Mouse (Mus musculus): ENCODE data around the gene Pthlh.
"Not testable (repeated sequence)": the region's sequence is repeated elsewhere in the genome, so short reads cannot be mapped to it uniquely, and the experiment has no call there.

Gene Pthlh

GRCm38 (mm10) chr6:147263587-147264565, at the start of gene Pthlh:
Pthlh (minus strand) TSS chr6:147264183.
- DNase-seq (ENCODE audit: low read depth) = no peak

DNA sequence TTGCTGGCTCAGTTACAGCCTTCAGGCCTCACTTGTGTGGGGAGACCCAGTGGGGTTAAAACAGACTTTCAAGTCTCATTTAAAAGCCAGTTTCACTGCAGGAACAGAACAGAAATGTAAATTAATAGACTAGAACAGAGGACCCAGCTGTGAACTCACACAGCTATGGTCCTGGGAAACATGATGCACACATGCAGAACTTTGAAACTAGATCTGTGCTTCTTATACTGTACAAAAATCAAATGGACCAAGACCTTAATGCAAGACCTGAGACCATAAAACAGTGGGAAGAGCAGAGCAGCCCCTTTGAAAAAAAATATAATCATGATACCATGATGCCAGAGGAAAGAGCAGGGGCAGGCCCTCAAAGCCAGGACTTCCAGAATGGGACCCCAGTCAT, 49.3 kb upstream of the Pthlh start:
- no peak for DNase-seq (ENCODE audit: low read depth)

DNA sequence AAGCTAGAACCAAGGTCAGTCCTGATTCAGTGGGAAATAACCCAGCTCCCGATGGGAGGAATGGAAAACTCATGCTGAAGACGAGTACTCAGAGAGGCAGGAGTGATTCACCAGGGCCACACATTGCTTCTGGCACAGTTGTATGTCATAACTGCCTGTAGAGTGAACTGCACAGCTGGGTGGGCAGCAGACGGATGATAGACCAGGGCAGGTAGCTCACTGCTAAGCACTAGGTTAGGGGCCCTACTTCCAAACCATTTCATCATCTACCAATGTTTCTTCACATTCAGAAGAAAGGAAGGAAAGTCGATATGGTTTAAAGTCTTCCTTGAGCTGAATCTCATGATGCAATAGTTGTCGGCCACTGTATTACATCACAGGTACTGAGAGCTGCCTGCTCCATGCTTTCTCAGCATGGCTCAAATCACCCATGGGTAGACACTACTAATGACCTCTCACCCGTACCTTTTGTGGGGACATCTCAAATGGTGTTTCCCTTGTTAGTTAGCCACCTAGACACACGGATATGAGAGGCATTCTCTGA, 46.5 kb upstream of the Pthlh start:
- no peak for DNase-seq (ENCODE audit: low read depth)

- no peak for DNase-seq (ENCODE audit: low read depth)
Observed at GRCm38 (mm10) chr6:147310035-147310434, 46.1 kb upstream of the Pthlh start.

GRCm38 (mm10) chr6:147304236-147304635, 40.3 kb upstream of the Pthlh start:
- DNase-seq (ENCODE audit: low read depth) = not testable (repeated sequence)

GRCm38 (mm10) chr6:147299607-147300006, 35.6 kb upstream of the Pthlh start:
- no peak for DNase-seq (ENCODE audit: low read depth)

DNA sequence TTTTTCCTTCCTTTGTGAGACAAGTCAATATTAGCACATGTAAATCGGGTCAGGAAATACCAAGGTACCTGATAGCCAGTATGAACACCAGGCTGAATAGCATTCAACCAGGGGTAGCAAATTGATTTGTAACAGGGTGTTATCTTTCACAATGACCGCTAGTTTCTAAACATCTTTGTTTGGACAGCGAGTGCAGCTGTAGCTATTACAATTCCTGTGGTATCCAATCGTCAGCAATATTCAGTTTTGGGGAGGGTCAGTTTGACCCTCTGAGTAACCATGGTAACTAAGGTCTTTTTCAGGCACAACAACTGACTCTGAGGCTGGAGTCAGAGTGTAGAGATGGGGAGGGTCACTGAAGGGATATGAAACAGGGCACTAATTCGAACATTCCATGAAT, 15.3 kb upstream of the Pthlh start:
- no peak for DNase-seq (ENCODE audit: low read depth)

DNA sequence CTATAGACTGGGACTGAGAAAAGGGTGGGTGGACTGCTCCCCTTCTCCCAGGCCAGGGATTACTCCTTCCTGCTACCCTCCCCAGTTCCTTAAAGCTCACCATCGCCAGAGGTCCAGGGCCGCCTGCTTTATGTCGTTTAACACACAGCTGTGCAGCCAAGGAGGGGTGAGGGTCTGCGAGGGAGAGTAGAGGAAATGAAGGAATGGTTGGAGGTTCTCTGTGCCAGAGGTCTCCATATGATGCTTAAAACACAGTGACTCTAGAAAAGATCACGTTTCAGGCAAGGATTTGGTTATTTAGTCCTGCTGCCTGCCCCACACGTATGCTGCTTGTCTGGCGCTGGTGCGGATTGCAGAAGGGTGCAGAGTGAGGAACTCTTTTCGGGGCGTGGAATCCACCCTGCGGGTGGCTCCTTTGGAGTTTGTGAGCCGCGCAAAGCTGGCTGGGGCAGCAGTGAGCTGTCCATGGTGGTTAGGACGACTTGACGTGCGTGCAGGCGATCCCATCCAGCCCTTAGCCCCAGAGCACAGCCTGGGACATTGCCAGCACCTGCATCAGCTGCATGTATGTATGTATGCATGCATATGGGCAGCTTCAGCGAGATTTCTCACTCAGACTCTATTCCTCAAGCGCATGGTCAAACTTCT, 4.3 kb upstream of the Pthlh start:
- no peak for DNase-seq (ENCODE audit: low read depth)

DNA sequence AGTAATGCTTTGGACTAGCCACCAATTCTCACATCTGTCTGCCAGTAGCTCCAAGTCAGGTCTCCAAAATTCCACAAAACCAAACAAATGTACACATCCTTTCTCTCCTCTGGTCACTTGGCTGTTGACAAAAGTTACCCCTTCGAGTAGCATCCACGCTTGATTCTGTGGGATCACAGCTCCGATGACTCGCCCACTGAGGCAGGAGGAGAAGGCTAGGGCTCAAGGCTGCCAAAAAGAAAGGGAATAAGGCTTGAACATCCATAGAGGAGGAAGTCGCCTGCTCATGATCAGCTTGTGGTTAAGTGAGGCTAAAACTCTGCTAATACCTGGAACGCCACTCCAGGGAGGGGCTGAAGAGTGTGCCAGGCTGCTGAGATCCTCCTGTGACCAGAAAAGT, 2.5 kb upstream of the Pthlh start:
- no peak for DNase-seq (ENCODE audit: low read depth)

DNA sequence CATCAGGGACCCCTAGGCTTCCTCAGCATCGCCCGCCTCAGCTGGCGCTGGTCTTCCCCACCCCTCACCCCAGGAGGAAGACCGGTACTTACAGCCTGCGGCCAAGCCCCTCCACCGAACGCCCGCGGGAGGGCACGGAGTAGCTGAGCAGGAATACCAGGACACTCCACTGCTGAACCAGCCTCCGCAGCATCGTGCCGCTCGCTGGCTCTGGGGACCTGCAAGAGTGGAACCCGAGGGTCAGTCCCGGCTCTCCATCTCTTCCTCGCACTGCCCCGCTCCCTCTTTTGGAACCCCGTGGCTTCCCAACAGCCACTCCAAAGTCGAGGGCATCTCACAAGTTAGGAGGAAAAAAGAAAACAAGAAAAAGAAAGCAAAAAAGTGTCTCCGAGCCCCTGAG, 805 bp downstream of the Pthlh start:
- no peak for DNase-seq (ENCODE audit: low read depth)

GRCm38 (mm10) chr6:147261616-147262015, 2.4 kb downstream of the Pthlh start:
- DNase-seq (ENCODE audit: low read depth) = no peak

DNA sequence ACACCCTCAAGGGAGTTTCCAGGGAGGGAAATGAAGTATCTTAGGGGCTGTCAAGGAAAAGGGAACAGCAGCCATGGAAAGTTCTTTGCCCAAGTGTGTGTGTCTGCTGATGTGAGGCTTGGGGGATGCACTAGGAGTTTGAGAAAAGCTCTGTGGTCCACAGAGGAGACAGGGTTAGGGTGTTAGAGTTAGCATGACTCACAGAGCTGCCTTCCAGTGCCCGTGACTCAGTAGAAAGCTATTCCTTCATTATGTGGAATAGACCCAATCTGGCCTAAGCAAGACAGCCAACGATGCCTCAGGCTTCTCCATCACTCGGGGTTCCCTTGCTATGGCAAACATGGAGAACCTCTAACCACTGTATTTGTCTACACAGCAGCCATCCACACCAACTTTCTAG, 3.2 kb downstream of the Pthlh start:
- DNase-seq (ENCODE audit: low read depth) = peak; percentile 50

DNA sequence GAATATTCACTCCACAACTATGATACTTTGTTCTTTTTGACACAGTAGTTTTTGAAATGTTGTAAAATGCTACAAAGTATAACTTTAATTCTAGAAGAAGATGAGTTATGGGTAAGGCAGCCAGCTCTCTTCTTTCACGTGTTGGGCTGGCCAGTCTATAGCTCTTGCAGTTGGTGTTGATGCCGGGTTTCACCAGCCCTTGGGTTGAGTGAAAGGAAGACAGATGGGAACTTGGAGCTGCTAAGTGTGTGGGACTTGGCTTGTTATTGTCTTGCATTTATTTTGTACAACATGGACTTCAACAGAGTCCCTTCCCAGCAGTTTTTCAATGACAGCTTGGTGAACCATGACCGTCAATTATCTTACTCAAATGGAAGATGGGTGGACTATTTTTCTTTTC, 16.2 kb downstream of the Pthlh start:
- no peak for DNase-seq (ENCODE audit: low read depth)

GRCm38 (mm10) chr6:147244294-147244693, 19.7 kb downstream of the Pthlh start:
- DNase-seq (ENCODE audit: low read depth) = no peak

- DNase-seq (ENCODE audit: low read depth) = no peak
Observed at GRCm38 (mm10) chr6:147243655-147244054, 20.3 kb downstream of the Pthlh start.

DNA sequence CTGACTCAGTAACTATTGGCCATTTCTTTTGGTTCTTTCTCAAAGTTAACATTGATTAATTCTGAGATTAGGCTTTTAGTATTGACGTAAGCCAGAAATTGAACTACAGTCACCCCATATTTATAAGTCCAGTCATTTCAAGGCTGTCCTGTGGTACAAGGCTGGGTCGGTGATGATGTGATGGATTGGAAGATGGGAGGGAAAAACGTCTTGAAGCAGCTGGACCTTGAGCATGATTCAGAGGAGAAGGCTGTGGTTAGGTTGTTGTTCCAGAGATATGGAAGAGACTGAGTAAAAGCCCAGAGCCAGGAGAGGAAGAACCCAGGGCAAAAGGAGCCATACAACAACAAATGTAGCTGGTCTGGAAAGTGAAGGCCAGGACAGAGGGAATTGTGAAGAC, 22.4 kb downstream of the Pthlh start:
- no peak for DNase-seq (ENCODE audit: low read depth)

- DNase-seq (ENCODE audit: low read depth) = no peak
Observed at GRCm38 (mm10) chr6:147240203-147240804, 23.7 kb downstream of the Pthlh start.

GRCm38 (mm10) chr6:147226696-147227095, 37.3 kb downstream of the Pthlh start:
- no peak for DNase-seq (ENCODE audit: low read depth)

DNA sequence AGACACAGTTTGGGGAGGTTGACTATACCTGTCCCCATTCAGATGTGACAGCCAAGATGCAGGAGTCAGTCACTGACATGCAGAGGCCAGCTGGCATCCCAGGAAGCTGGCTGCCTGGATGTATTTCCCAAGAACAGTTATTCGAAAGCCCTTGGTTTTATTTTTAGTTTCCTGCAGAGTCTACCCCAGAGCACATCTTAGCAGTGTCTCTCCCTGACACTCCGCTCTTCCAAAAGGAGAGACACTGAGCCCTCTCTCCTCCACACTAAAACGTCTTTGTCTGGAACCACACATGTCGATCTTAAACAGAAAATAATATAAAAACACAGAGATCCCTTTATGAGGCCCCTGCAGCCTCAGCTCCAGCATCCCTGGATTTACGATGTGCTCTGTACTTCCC, 44.9 kb downstream of the Pthlh start:
- no peak for DNase-seq (ENCODE audit: low read depth)

DNA sequence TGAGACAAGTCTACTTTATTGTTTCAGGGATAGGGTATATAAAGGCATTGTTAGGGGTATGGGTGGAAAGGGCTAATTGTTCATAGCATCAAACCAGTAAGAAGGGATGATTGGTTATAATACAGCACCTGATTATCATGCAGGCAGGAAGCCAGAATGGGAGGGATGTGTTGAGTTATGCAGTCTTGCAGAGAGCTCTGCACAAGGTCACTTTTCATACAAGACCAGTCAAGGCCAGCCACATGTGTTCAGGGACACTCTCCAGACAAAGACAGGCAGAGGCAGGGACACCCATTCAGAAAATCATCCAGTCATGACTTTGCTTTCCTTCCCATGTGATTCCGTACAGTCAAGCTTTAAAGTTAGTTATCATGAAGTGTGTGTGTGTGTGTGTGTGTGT, 47.8 kb downstream of the Pthlh start:
- no peak for DNase-seq (ENCODE audit: low read depth)

GRCm38 (mm10) chr6:147207821-147208330, 56.1 kb downstream of the Pthlh start:
- peak; percentile 19 for DNase-seq (ENCODE audit: low read depth)
